Mouse (Mus musculus) ES-CJ7 (cell line): Measurements from ENCODE around the gene Cep290.
"Not testable (repeated sequence)": the region's sequence is repeated elsewhere in the genome, so short reads cannot be mapped to it uniquely, and the experiment has no call there.

Source experiments
- DNase-seq: peaks from one replicate; pipeline ENCODE4 v3.0.0; 2011; ENCODE audit warnings: low read depth, low spot score

The Cep290 gene

GRCm38 (mm10) chr10:100487097-100487978, at the start of gene Cep290, which contains the start of gene Tmtc3:
TSS of gene Cep290 (plus strand) at chr10:100487558.
TSS of gene Tmtc3 (minus strand) at chr10:100487350.
- peak; percentile 99 for DNase-seq

- no peak for DNase-seq
Observed at GRCm38 (mm10) chr10:100449394-100449793, 38.0 kb upstream of the Cep290 start.

GRCm38 (mm10) chr10:100460515-100460914, 26.8 kb upstream of the Cep290 start:
- no peak for DNase-seq

- no peak for DNase-seq
Observed at GRCm38 (mm10) chr10:100475040-100475439, 12.3 kb upstream of the Cep290 start.

GRCm38 (mm10) chr10:100479538-100479937, 7.8 kb upstream of the Cep290 start:
- DNase-seq: no peak

DNA sequence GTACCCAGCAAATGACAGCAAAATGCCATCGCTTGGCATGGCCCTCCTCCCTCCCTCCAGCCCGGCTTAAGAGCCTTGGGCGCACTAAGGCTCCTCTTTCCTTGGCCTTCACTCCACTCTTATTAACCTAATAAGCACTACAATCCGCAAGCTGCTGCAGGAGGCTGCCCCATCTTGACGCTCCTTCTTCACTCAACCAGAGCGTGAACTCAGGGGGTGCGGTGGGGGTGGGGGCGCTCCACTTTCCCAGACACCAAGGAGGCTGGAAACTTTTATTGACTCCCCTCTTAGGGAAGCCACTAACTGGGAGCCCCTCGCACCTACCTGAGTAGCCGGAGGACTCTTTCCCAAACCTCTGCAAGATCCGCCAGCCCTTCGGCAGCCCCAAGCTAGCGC, 659 bp upstream of the Cep290 start:
- DNase-seq: peak; percentile 24

DNA sequence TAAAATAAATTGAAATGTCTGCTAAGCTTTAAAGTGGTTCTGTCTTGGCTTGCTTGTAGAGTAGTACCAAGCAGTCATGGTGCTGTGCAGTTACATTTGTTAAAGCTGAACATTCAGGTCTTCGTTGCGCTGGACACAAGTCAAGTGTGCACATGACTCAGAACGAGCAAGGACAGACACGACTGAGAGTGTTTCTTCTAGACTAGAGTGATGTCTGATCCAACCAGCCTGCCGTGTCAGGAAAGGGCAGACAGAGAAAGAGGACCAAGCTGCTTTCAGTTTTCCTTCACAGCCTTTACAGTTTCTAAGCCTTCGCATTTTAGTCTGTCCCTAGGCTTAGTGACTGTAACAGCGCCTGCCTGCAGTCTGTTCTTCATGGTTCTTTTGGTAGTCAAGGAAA, 4.6 kb downstream of the Cep290 start:
- no peak for DNase-seq

GRCm38 (mm10) chr10:100498309-100498708, 11.0 kb downstream of the Cep290 start:
- no peak for DNase-seq

GRCm38 (mm10) chr10:100508170-100508569, 20.8 kb downstream of the Cep290 start:
- DNase-seq: no peak

- no peak for DNase-seq
Observed at GRCm38 (mm10) chr10:100521617-100522016, 34.3 kb downstream of the Cep290 start.

DNA sequence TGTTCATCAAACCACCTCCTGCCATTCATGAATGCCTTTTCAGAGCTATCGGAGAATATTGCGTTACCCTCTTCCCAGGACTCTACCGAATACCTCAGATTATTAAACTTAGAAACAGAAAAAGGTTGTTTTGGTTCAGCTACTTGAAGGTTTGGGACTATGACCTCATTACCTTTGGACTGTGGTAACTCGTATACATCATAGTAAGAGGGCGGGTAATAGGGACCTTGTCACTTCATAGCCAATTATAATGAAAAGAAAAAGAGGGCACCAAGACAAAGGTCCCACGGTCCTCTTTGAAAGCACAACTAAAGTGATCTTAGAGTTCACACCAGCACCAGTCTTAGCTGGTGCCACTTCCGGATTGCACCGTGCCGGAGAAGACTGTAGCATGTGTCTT, 35.0 kb downstream of the Cep290 start:
- no peak for DNase-seq

DNA sequence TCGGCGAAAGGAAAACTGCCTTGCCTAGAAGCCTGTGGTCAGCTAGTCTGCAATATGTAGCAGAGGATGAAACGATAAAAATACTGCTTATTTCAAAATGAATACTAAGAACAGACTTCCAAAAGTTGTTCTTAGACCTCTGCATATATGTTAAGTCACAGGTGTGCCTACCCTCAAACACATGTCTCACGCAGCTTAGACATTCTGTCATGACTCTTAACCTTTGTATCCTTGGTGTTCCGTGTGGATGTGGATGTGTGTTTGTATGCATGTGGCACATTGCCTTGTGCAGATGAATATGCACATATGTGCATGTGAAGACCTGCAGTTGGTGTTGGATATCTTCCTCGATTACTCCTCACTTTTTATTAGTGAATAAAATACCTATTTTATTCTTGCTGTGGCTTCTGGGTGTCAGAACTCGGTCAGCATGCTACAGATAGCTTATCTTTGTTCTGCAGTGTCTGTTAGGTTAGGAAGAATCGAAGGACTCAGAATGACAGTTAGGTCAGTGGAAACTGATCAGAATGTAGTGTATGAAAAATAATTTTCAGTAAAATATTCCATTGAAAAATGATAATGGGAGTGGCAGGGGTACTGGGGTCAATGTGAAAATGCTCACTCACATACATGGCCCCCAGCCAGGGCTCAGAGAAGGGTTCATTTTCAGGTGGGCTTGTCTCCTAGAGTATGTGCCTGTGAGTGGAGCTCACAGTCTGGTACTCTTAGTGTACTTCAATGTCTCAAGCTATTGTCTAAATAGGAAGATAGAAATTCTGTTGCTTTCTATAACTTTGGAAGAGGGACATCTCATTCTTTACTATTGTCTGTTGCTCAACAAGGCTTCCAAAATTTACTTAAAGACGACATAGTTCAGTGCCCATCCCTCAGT, 37.4 kb downstream of the Cep290 start:
- DNase-seq: no peak

- no peak for DNase-seq
Observed at GRCm38 (mm10) chr10:100556566-100557175, 69.3 kb downstream of the Cep290 start.

- not testable (repeated sequence) for DNase-seq
Observed at GRCm38 (mm10) chr10:100560194-100560883, 73.0 kb downstream of the Cep290 start.

DNA sequence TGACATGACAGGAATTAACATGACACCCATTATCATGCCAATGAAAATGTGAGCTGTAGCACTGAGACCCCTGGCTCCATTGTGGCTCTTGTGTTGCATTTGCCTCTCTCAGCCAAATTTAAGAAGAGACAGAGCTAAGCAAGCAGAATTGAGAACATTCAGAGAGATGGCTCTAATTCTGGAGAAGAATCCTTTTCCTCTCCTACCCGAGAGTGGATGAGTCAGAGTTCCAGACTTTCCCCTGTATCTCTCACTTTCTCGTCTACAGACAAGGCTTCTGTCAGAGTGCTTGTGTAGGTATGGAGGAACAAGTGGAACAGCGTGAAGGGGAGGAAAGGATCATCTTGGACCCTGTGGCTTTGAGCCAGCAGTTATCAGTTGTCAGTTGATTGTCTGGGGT, 76.8 kb downstream of the Cep290 start:
- no peak for DNase-seq

DNA sequence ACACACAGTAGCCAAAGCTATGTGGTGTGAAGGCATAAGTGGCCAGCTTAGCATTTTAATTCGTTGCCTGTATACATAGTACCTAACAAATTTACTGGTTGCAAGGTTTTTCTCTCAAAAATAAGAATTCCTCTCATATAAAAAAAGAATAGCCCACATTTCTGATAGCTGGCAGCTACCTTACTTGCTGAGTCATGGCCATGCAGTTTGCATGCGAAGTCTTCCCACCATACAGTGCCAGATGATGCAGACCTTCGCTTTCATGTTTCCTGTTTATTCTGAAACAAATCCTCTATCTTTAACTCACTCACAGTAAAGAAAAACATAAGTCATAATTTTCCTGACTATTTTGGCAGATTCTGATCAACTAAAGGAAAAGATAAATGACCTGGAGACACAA, 84.3 kb downstream of the Cep290 start:
- no peak for DNase-seq

DNA sequence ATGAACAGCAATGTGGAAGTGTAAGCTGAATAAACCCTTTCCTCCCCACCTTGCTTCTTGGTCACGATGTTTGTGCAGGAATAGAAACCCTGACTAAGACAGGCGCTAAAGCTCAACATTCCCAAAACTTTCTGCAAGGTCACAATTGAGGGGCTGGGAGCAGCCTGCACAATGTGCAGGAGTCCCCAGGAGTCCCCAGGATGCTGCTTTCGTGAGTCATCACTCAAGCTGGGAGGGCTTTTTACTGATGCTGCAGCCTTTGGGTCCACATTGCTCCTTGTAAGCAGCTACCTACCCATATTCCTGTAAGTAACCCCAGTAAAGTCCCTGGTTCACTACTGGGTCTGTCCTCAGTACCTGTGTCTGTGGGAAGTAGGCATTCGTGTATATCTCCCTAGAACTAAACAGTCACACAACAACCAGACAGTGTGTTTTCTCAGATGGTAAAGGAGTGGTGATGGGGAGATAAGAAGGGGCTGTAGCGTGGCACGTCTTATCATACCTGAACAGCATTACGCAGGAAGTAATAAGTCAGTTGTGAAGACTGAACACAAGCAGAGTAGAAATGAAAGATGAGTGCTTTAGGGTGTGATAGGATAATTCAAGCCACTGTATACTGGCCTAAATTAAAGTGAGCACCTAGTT, 87.3 kb downstream of the Cep290 start:
- no peak for DNase-seq

GRCm38 (mm10) chr10:100575294-100575693, 87.9 kb downstream of the Cep290 start:
- no peak for DNase-seq

- DNase-seq: no peak
Observed at GRCm38 (mm10) chr10:100584178-100584577, 96.8 kb downstream of the Cep290 start.

DNA sequence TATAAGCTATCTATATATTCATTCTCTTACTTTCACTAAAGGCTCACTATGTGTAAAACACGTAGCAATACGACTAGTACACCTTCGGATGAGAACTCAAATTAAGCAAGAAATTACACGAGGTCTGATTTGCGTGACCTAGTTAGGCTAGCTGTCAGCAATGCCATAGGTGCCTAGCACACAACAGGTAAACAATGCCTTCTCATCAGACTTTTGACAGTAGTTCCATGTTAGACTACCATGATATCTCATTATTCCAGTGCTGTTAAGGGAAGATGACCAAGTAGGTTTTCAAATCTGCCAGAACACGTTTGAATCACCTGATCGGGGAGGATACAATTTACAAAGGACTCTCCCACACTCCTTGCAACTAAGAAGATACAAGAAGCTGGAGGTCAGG, 101.2 kb downstream of the Cep290 start:
- DNase-seq: no peak

- peak; percentile 89 for DNase-seq
Observed at GRCm38 (mm10) chr10:100588932-100589388, 101.6 kb downstream of the Cep290 start.
